Comparison of ENCODE assay signal across 10 mouse cellular contexts in genomic region chr7:34702718-34703351, GRCm38 (mm10). TPM values are rescaled to one million over a fixed set of nuclear protein-coding genes. Genes with fewer than 3 reads are reported as not detected.
DNase-seq lines count a peak whose midpoint lies in the region; ATAC-seq lines count a peak whose summit lies in the region.
"Had no signal": no experiment of that assay in that cellular context is flagged by ENCODE, and none has a peak within 500 bp of the region (broad histone marks: within the 10 kb centered on the region; RNA-seq: fewer than 3 reads in every experiment).

No protein-coding gene starts in this region.

- H3K27ac ChIP-seq in embryonic facial prominence, embryonic 11.5 days (replicated peaks; ENCODE audit: low read depth, low read length), result no peak overlapping the region
- H3K27ac ChIP-seq: limb, embryonic 12.5 days had no signal

- peaks cover 6% of the 10 kb centered on the region; the same call in 1 of the 2 replicates for H3K4me1 ChIP-seq in embryonic facial prominence, embryonic 11.5 days (ENCODE audit: control insufficient read depth, insufficient read depth, low read length)

- H3K9ac ChIP-seq in embryonic facial prominence, embryonic 11.5 days (replicated peaks; ENCODE audit: low read length), result no peak overlapping the region
- H3K9ac ChIP-seq: limb, embryonic 12.5 days had no signal

- no peaks in the 10 kb centered on the region for H3K27me3 ChIP-seq in embryonic facial prominence, embryonic 11.5 days (ENCODE audit: control insufficient read depth, insufficient read depth, low read length)

- no peaks in the 10 kb centered on the region for H3K36me3 ChIP-seq in embryonic facial prominence, embryonic 11.5 days (replicated peaks; ENCODE audit: control insufficient read depth, insufficient read depth, low read depth, low read length)
- H3K36me3 ChIP-seq: limb, embryonic 12.5 days had no signal

- no peak overlapping the region for H3K4me2 ChIP-seq in embryonic facial prominence, embryonic 11.5 days (ENCODE audit: low read depth, low read length)
- H3K4me2 ChIP-seq: limb, embryonic 12.5 days had no signal

- H3K4me3 ChIP-seq in embryonic facial prominence, embryonic 11.5 days (ENCODE audit: low read depth, low read length), result no peak overlapping the region
- H3K4me3 ChIP-seq: erythroblast, embryonic 14.5 days; limb, embryonic 12.5 days had no signal

- ATAC-seq in embryonic facial prominence, embryonic 11.5 days (replicated peaks; ENCODE audit: insufficient number of reproducible peaks, low FRiP score, low TSS enrichment, low read depth), result 0 out of 2 replicates have a peak, but pooled peaks have one; percentile 34
- ATAC-seq in inflammation-experienced regulatory T-cells, adult 6 months, result no peak

- H3K9me3 ChIP-seq in embryonic facial prominence, embryonic 11.5 days (replicated peaks; ENCODE audit: control insufficient read depth, low read length), result no peaks in the 10 kb centered on the region

- WGBS in embryonic facial prominence, embryonic 11.5 days, result 17% methylated on average over 11 of the region's 11 CpGs

- peak; percentile 17 to 51 for DNase-seq in frontal cortex, postnatal 36 days (ENCODE audit: low spot score in 2 of 2)
- DNase-seq in frontal cortex, postnatal 14 days (ENCODE audit: low spot score in 2 of 2), result no peak
- DNase-seq in ovary, postnatal 36 days (ENCODE audit: low spot score), result peak; percentile 55
- DNase-seq in ovary, postnatal 10 days (ENCODE audit: low spot score), result no peak
- peak; percentile 88 for DNase-seq in embryonic facial prominence, embryonic 11.5 days (ENCODE audit: low spot score)
- DNase-seq in mesoderm, embryonic 11.5 days (ENCODE audit: low read depth, low spot score), result peak; percentile 80
- DNase-seq in cerebellum, adult 11 months, result no peak

RNA-seq across cellular contexts. Expression of gene Kctd15, which starts 46.3 kb away (rescaled TPM):
- polyA plus RNA-seq in embryonic facial prominence, embryonic 11.5 days (2014; fragmentation: Nextera tagmentation; extraction: Ambion mirVana), result 20.7 and 27.6 TPM in 2 replicates
- polyA plus RNA-seq in inflammation-experienced regulatory T-cells, adult 6 months (2017; shearing (Covaris generic)), result not detected
- polyA plus RNA-seq: erythroblast, embryonic 14.5 days had no signal

Comparison
In these comparisons a context has a peak if more than half of its experiments do, and no peak if none do; other contexts are left out.
1. DNase-seq: peak in frontal cortex, postnatal 36 days (2 of 2), ovary, postnatal 36 days (single experiment), embryonic facial prominence, embryonic 11.5 days (single experiment) and mesoderm, embryonic 11.5 days (single experiment); none in frontal cortex, postnatal 14 days (0 of 2), ovary, postnatal 10 days (single experiment) and cerebellum, adult 11 months (single experiment).
2. RNA of gene Kctd15, which starts 46.3 kb away (polyA plus RNA-seq): 20.7 to 27.6 TPM in embryonic facial prominence, embryonic 11.5 days; not detected in inflammation-experienced regulatory T-cells, adult 6 months; every median in the first group is over 10 times any median in the second.